Mouse (Mus musculus): ENCODE measurements at regions not wholly inside any gene's neighbourhood (a gene's known extent, or its start where the extent isn't known, plus 50 kb on each side); places are given as distances from the start of the nearest gene placed in this dataset.

GRCm38 (mm10) chr3:105130228-105130627 is 63.6 kb downstream of the 4930564D02Rik start:
- no peaks in the 10 kb centered on the region for H3K9me3 ChIP-seq (replicated peaks; ENCODE audit: insufficient read depth, low read length)
- TF ChIP-seq CHD1 (IDR thresholded peaks at IDR 0.05; ENCODE audit: low read depth, low read length) (no peak), POLR2AphosphoS5 (IDR thresholded peaks at IDR 0.05; ENCODE audit: borderline replicate concordance, low read depth, low read length) (peak; percentile 62; the same call in 1 of the 2 replicates)
- no peak overlapping the region for H3K27ac ChIP-seq (ENCODE audit: control insufficient read depth, low read depth, low read length)
- no peak overlapping the region for H3K4me3 ChIP-seq (ENCODE audit: control insufficient read depth in 1 of 2, insufficient read depth in 1 of 2, low read depth in 2 of 2, low read length in 2 of 2)
- DNase-seq (ENCODE audit: low read depth, low spot score): no peak
- H3K36me3 ChIP-seq (ENCODE audit: control insufficient read depth in 1 of 2, insufficient read depth in 2 of 2, low read length in 2 of 2): no peaks in the 10 kb centered on the region
- no peak overlapping the region for H3K9ac ChIP-seq (ENCODE audit: control insufficient read depth, low read depth, low read length, poor library complexity, severe bottlenecking)
- H3K27me3 ChIP-seq (ENCODE audit: control insufficient read depth in 1 of 2, insufficient read depth in 2 of 2, low read length in 2 of 2): no peaks in the 10 kb centered on the region
- H3K4me1 ChIP-seq (ENCODE audit: control insufficient read depth in 1 of 2, insufficient read depth in 2 of 2, low read length in 2 of 2): no peaks in the 10 kb centered on the region
- H3K79me2 ChIP-seq (ENCODE audit: control insufficient read depth, insufficient read depth, low read length, poor library complexity): no peaks in the 10 kb centered on the region

GRCm38 (mm10) chr3:105131053-105131452 is 64.4 kb downstream of the 4930564D02Rik start:
- Histone ChIP-seq H3K9me3 (replicated peaks; ENCODE audit: insufficient read depth, low read length) (no peaks in the 10 kb centered on the region), H3K4me1 (ENCODE audit: control insufficient read depth in 1 of 2, insufficient read depth in 2 of 2, low read length in 2 of 2) (no peaks in the 10 kb centered on the region), H3K9ac (ENCODE audit: control insufficient read depth, low read depth, low read length, poor library complexity, severe bottlenecking) (no peak overlapping the region), H3K27ac (ENCODE audit: control insufficient read depth, low read depth, low read length) (no peak overlapping the region), H3K36me3 (ENCODE audit: control insufficient read depth in 1 of 2, insufficient read depth in 2 of 2, low read length in 2 of 2) (no peaks in the 10 kb centered on the region), H3K4me3 (ENCODE audit: control insufficient read depth in 1 of 2, insufficient read depth in 1 of 2, low read depth in 2 of 2, low read length in 2 of 2) (no peak overlapping the region), H3K27me3 (ENCODE audit: control insufficient read depth in 1 of 2, insufficient read depth in 2 of 2, low read length in 2 of 2) (no peaks in the 10 kb centered on the region), H3K79me2 (ENCODE audit: control insufficient read depth, insufficient read depth, low read length, poor library complexity) (no peaks in the 10 kb centered on the region)
- DNase-seq (ENCODE audit: low read depth, low spot score): no peak
- TF ChIP-seq CHD1 (IDR thresholded peaks at IDR 0.05; ENCODE audit: low read depth, low read length) (no peak), TBP (IDR thresholded peaks at IDR 0.05; ENCODE audit: low read depth, low read length) (no peak), CHD2 (IDR thresholded peaks at IDR 0.05; ENCODE audit: low read length) (no peak), TAL1 (IDR thresholded peaks at IDR 0.05; ENCODE audit: low read length) (no peak), MYB (IDR thresholded peaks at IDR 0.05; ENCODE audit: low read depth, low read length) (no peak), SIN3A (IDR thresholded peaks at IDR 0.05; ENCODE audit: low read length) (no peak), HCFC1 (IDR thresholded peaks at IDR 0.05; ENCODE audit: low read depth, low read length) (no peak), ZMIZ1 (IDR thresholded peaks at IDR 0.05; ENCODE audit: low read depth, low read length) (no peak), USF1 (IDR thresholded peaks at IDR 0.05; ENCODE audit: low read depth, low read length) (no peak), GABPA (IDR thresholded peaks at IDR 0.05; ENCODE audit: low read depth, low read length) (no peak), ZC3H11A (IDR thresholded peaks at IDR 0.05; ENCODE audit: low read depth, low read length) (no peak), MEF2A (IDR thresholded peaks at IDR 0.05; ENCODE audit: extremely low read depth, insufficient replicate concordance, low read depth, low read length, poor library complexity, severe bottlenecking) (no peak), POLR2AphosphoS2 (IDR thresholded peaks at IDR 0.05; ENCODE audit: low read length) (no peak), MAX (IDR thresholded peaks at IDR 0.05; ENCODE audit: low read length) (no peak), ZNF384 (IDR thresholded peaks at IDR 0.05; ENCODE audit: low read depth, low read length) (no peak), ETS1 (IDR thresholded peaks at IDR 0.05; ENCODE audit: low read depth, low read length) (no peak)
